Comparison of ENCODE assay signal across 13 mouse cellular contexts in the genomic region with DNA sequence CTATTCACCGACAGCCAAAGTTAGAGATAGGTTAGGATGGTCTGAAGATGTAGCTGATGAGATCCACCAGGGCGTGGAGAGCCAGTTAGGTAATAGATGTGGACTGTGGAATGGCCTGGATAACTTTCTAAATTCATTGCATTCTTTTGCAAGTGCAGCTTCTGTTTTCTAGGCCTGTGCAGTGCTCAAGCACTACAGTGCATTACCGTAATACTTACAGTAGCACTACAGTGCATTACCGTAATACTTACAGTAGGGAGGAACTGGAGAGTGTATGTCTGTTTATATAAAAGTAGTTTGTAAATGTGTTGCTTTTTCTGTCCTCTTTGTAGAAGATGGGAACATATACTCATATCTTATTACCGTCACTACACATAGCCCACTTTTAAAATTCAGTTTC. TPM values are rescaled to one million over a fixed set of nuclear protein-coding genes. Genes with fewer than 3 reads are reported as not detected.
DNase-seq lines count a peak whose midpoint lies in the region; ATAC-seq and TF ChIP-seq lines count a peak whose summit lies in the region.
"Had no signal": no experiment of that assay in that cellular context is flagged by ENCODE, and none has a peak within 500 bp of the region (broad histone marks: within the 10 kb centered on the region; RNA-seq: fewer than 3 reads in every experiment).

No protein-coding gene starts in this region.

- no peak overlapping the region for H3K4me2 ChIP-seq in heart, embryonic 11.5 days
- H3K4me2 ChIP-seq in kidney, embryonic 16.5 days (replicated peaks; ENCODE audit: low read depth, low read length): no peak overlapping the region

- no peaks in the 10 kb centered on the region for H3K27me3 ChIP-seq in heart, embryonic 11.5 days (ENCODE audit: control insufficient read depth, insufficient read depth, low read length)
- no peaks in the 10 kb centered on the region for H3K27me3 ChIP-seq in liver, adult 2 months (ENCODE audit: control insufficient read depth, insufficient read depth, low read length)
- no peaks in the 10 kb centered on the region for H3K27me3 ChIP-seq in kidney, embryonic 16.5 days (ENCODE audit: insufficient read depth, low read length)
- H3K27me3 ChIP-seq: heart, embryonic 12.5 days had no signal

- H3K36me3 ChIP-seq in heart, embryonic 11.5 days (ENCODE audit: control insufficient read depth, insufficient read depth, low read length): no peaks in the 10 kb centered on the region
- H3K36me3 ChIP-seq in liver, adult 2 months (ENCODE audit: control insufficient read depth, insufficient read depth, low read length): peaks cover 25% of the 10 kb centered on the region
- peaks cover 12% of the 10 kb centered on the region for H3K36me3 ChIP-seq in kidney, embryonic 16.5 days (ENCODE audit: insufficient read depth, low read length)

- H3K4me1 ChIP-seq in heart, embryonic 11.5 days (ENCODE audit: control insufficient read depth, insufficient read depth, low read length): peaks cover 10% of the 10 kb centered on the region
- H3K4me1 ChIP-seq in liver, adult 2 months (ENCODE audit: control insufficient read depth, insufficient read depth, low read length): peaks cover 4% of the 10 kb centered on the region; the same call in 1 of the 2 replicates
- no peaks in the 10 kb centered on the region for H3K4me1 ChIP-seq in kidney, embryonic 16.5 days (ENCODE audit: insufficient read depth, low read length)

- WGBS in heart, embryonic 11.5 days (ENCODE audit: insufficient replicate concordance): 59% methylated on average over 5 of the region's 5 CpGs
- 69% methylated on average over 5 of the region's 5 CpGs for WGBS in liver, adult 2 months
- whole genome bisulfite sequencing in kidney, embryonic 16.5 days: 80% methylated on average over 5 of the region's 5 CpGs

- no peak for TF ChIP-seq CTCF in liver, adult 2 months (IDR thresholded peaks at IDR 0.05; ENCODE audit: low read depth, low read length)

- no peak overlapping the region for H3K9ac ChIP-seq in heart, embryonic 11.5 days (ENCODE audit: low read depth, low read length)
- H3K9ac ChIP-seq in liver, adult 2 months (ENCODE audit: low read depth, low read length): no peak overlapping the region
- no peak overlapping the region for H3K9ac ChIP-seq in kidney, embryonic 16.5 days (replicated peaks; ENCODE audit: low read length)
- H3K9ac ChIP-seq: heart, embryonic 12.5 days had no signal

- no peak overlapping the region for H3K4me3 ChIP-seq in heart, embryonic 11.5 days (ENCODE audit: low read depth, low read length)
- H3K4me3 ChIP-seq in liver, adult 2 months (ENCODE audit: insufficient read depth, low read depth, low read length): no peak overlapping the region
- no peak overlapping the region for H3K4me3 ChIP-seq in kidney, embryonic 16.5 days (ENCODE audit: low read length)
- H3K4me3 ChIP-seq: heart, embryonic 12.5 days; myocyte had no signal

- ATAC-seq in heart, embryonic 11.5 days (replicated peaks; ENCODE audit: insufficient number of reproducible peaks, low FRiP score, low TSS enrichment): 0 out of 2 replicates have a peak, but pooled peaks have one; percentile 31
- peak; percentile 81 for ATAC-seq in kidney, embryonic 16.5 days (ENCODE audit: low FRiP score, low TSS enrichment)
- peak; percentile 76 for ATAC-seq in megakaryocyte progenitor cell, adult 5-6 weeks (replicated peaks; ENCODE audit: poor library complexity)
- ATAC-seq in frontal cortex, adult (ENCODE audit: low TSS enrichment): no peak

- no peak overlapping the region for H3K27ac ChIP-seq in heart, embryonic 11.5 days (ENCODE audit: low read depth, low read length)
- H3K27ac ChIP-seq in liver, adult 2 months (replicated peaks; ENCODE audit: insufficient read depth, low read depth, low read length): no peak overlapping the region
- H3K27ac ChIP-seq in kidney, embryonic 16.5 days (ENCODE audit: low read length): no peak overlapping the region

- TF ChIP-seq POLR2A in liver, adult 2 months (IDR thresholded peaks at IDR 0.05; ENCODE audit: extremely low read depth, insufficient read depth, low read length): no peak

- peaks cover 6% of the 10 kb centered on the region; the same call in 1 of the 2 replicates for H3K79me2 ChIP-seq in liver, adult 2 months (ENCODE audit: control insufficient read depth, insufficient read depth, low read length)

- no peaks in the 10 kb centered on the region for H3K9me3 ChIP-seq in heart, embryonic 11.5 days (replicated peaks; ENCODE audit: control insufficient read depth, low read length)
- H3K9me3 ChIP-seq in kidney, embryonic 16.5 days (ENCODE audit: low read length): no peaks in the 10 kb centered on the region
- H3K9me3 ChIP-seq: heart, embryonic 12.5 days had no signal

- no peak for DNase-seq in heart, adult 9 months (ENCODE audit: low spot score in 2 of 2)
- DNase-seq in liver, adult 2 months (ENCODE audit: extremely low read depth, low read depth, low spot score): peak; percentile 50
- no peak for DNase-seq in liver
- DNase-seq in spleen, postnatal 36 days (ENCODE audit: low spot score in 2 of 2): no peak
- DNase-seq: cerebellum, adult 2 months; right cerebral cortex, postnatal 14 days; thymus, adult 2 months had no signal

RNA-seq across cellular contexts. Expression of gene Usp25, which starts 28.1 kb away (rescaled TPM):
- 29.4 and 29.9 TPM in 2 replicates for polyA plus RNA-seq in heart, embryonic 11.5 days (2014; fragmentation: Nextera tagmentation; extraction: Ambion mirVana)
- 24.8 and 26.0 TPM in 2 replicates for total RNA-seq in liver, adult 2 months (2014; rRNA removed)
- polyA plus RNA-seq in liver, adult 2 months (2012; rRNA removed): 7.1 and 8.2 TPM in 2 replicates
- polyA plus RNA-seq in kidney, embryonic 16.5 days (2015; fragmentation: Nextera tagmentation; extraction: Ambion mirVana): 10.8 and 20.1 TPM in 2 replicates
- 73.2 and 81.9 TPM in 2 replicates for total RNA-seq in megakaryocyte progenitor cell, adult 5-6 weeks (2015)
- 74.3 and 82.1 TPM in 2 replicates for total RNA-seq in megakaryocyte progenitor cell, adult 5-6 weeks (2017)
